Mouse (Mus musculus) MEL (cell line): Measurements from ENCODE around the gene Nr2f1. TPM values are rescaled to one million over a fixed set of nuclear protein-coding genes. Genes with fewer than 3 reads are reported as not detected.

ENCODE experiments used
- DNase-seq: peaks from one replicate; pipeline ENCODE4 v3.0.0; 2011; ENCODE audit warnings: low read depth, low spot score
- H3K27ac ChIP-seq: 2 replicates; pipeline ENCODE4 v1.5.1; 2012; ENCODE audit warnings: low read depth, mild to moderate bottlenecking, control low read depth, low read length, moderate library complexity; ENCODE audit not compliant: control insufficient read depth
- H3K27me3 ChIP-seq, 2 experiments: fragments of 150-350 bp in 1 of 2; sonication (generic) in 1 of 2; 2 replicates each; pipeline ENCODE4 v1.6.1; 2012; ENCODE audit warnings: low read length in 2 of 2, mild to moderate bottlenecking in 2 of 2, improper control_type of control experiment in 1 of 2, moderate library complexity in 1 of 2; ENCODE audit not compliant: insufficient read depth in 2 of 2, control insufficient read depth in 1 of 2
- H3K36me3 ChIP-seq, 2 experiments: 2 replicates each; pipeline ENCODE4 v1.6.1; 2012 to 2014; ENCODE audit warnings: low read length in 2 of 2, improper control_type of control experiment in 1 of 2, inconsistent platforms in 1 of 2, mild to moderate bottlenecking in 1 of 2; ENCODE audit not compliant: insufficient read depth in 2 of 2, control insufficient read depth in 1 of 2
- H3K4me1 ChIP-seq, 2 experiments: fragments of 150-350 bp in 1 of 2; sonication (generic) in 1 of 2; 2 replicates each; pipeline ENCODE4 v1.6.1; 2012; ENCODE audit warnings: low read length in 2 of 2, improper control_type of control experiment in 1 of 2, mild to moderate bottlenecking in 1 of 2; ENCODE audit not compliant: insufficient read depth in 2 of 2, control insufficient read depth in 1 of 2
- H3K4me3 ChIP-seq, 2 experiments: fragments of 150-350 bp in 1 of 2; sonication (generic) in 1 of 2; 2 replicates each; pipeline ENCODE4 v1.5.1; 2012; ENCODE audit warnings: low read depth in 2 of 2, low read length in 2 of 2, mild to moderate bottlenecking in 2 of 2, moderate library complexity in 2 of 2, control low read depth in 1 of 2, improper control_type of control experiment in 1 of 2; ENCODE audit not compliant: control insufficient read depth in 1 of 2, insufficient read depth in 1 of 2
- H3K79me2 ChIP-seq: 2 replicates; pipeline ENCODE4 v1.6.1; 2012; ENCODE audit warnings: mild to moderate bottlenecking, low read length, moderate library complexity; ENCODE audit not compliant: control insufficient read depth, poor library complexity, insufficient read depth
- H3K9ac ChIP-seq: 2 replicates; pipeline ENCODE4 v1.6.1; 2012; ENCODE audit warnings: low read depth, mild to moderate bottlenecking, control low read depth, low read length, moderate library complexity; ENCODE audit not compliant: control insufficient read depth, poor library complexity, severe bottlenecking
- H3K9me3 ChIP-seq: fragments of 150-350 bp; sonication (generic); replicated peaks from 2 replicates; pipeline ENCODE4 v1.6.1; 2012; ENCODE audit warnings: mild to moderate bottlenecking, low read length, improper control_type of control experiment, moderate library complexity; ENCODE audit not compliant: insufficient read depth
- ELF1 ChIP-seq: IDR thresholded peaks from 2 replicates; pipeline ENCODE4 v1.6.1; 2014; ENCODE audit warnings: low read depth, mild to moderate bottlenecking, inconsistent platforms, low read length, improper control_type of control experiment, moderate library complexity
- GABPA ChIP-seq: IDR thresholded peaks from 2 replicates; pipeline ENCODE4 v1.6.1; 2012; ENCODE audit warnings: low read depth, mild to moderate bottlenecking, inconsistent platforms, low read length, improper control_type of control experiment, moderate library complexity
- KAT2A ChIP-seq: conservative IDR thresholded peaks from 2 replicates; pipeline ENCODE4 v1.6.1; 2012; ENCODE audit warnings: low read depth, low read length, improper control_type of control experiment, inconsistent platforms
- MAFK ChIP-seq: IDR thresholded peaks from 2 replicates; pipeline ENCODE4 v1.6.1; 2011; ENCODE audit warnings: low read depth, mild to moderate bottlenecking, low read length, improper control_type of control experiment, borderline replicate concordance
- MAZ ChIP-seq: IDR thresholded peaks from 2 replicates; pipeline ENCODE4 v1.6.1; 2012; ENCODE audit warnings: low read depth, mild to moderate bottlenecking, inconsistent platforms, low read length, improper control_type of control experiment
- MXI1 ChIP-seq: IDR thresholded peaks from 2 replicates; pipeline ENCODE4 v1.6.1; 2011; ENCODE audit warnings: mild to moderate bottlenecking, low read depth, low read length, improper control_type of control experiment
- MYB ChIP-seq: IDR thresholded peaks from 2 replicates; pipeline ENCODE4 v1.6.1; 2011; ENCODE audit warnings: mild to moderate bottlenecking, low read depth, low read length, improper control_type of control experiment
- NELFE ChIP-seq: IDR thresholded peaks from 2 replicates; pipeline ENCODE4 v1.6.1; 2011; ENCODE audit warnings: low read depth, low read length, improper control_type of control experiment
- RCOR1 ChIP-seq: IDR thresholded peaks from 2 replicates; pipeline ENCODE4 v1.6.1; 2012; ENCODE audit warnings: low read depth, mild to moderate bottlenecking, inconsistent platforms, low read length, improper control_type of control experiment
- SIN3A ChIP-seq: IDR thresholded peaks from 2 replicates; pipeline ENCODE4 v1.6.1; 2012; ENCODE audit warnings: low read length, improper control_type of control experiment, inconsistent platforms
- ZKSCAN1 ChIP-seq: IDR thresholded peaks from 2 replicates; pipeline ENCODE4 v1.6.1; 2012; ENCODE audit warnings: low read depth, mild to moderate bottlenecking, inconsistent platforms, low read length, improper control_type of control experiment, moderate library complexity
- polyA plus RNA-seq, 2 experiments: library from polyadenylated mRNA; stranded (reverse) in 1 of 2; unstranded in 1 of 2; fragments of >175 nt in 1 of 2; fragments of >200 nt in 1 of 2; gene quantifications; 2 replicates each; pipeline versions ENCODE4 v1.2.1 to v1.2.4; 2012; ENCODE audit warnings: low replicate concordance in 2 of 2, low read depth in 1 of 2; ENCODE audit not compliant: insufficient read length in 2 of 2, insufficient read depth in 1 of 2, missing spikeins in 1 of 2
- total RNA-seq: library from RNA; depleted of rRNA; stranded (reverse); fragments of 300-350 nt; gene quantifications from 2 replicates; pipeline ENCODE4 v1.2.3, GENCODE M21; 2012; rRNA removed

The Nr2f1 gene
- total and polyA plus RNA-seq, 3 experiments, result 9.9 to 27.1 TPM; not detected in 1

DNA sequence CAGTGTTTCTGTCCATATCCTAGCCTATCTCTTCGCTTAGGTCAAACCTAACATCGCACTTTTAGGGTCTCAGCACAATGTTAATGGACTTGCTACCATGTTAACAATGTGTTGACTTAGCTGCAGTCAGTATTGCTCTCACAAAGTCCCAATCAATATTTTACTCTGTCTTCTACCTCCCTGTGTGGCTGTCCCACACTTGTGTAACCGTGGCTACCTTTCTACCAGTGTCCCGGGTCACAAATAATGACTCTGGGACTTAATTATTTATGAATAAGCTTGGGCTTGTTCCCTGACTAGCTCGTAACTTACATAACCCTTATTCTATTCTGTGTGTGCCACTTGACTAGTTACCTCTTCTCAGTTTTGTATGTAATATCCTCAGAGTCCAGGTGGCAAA is 42.1 kb downstream of the Nr2f1 start:
- DNase-seq, result no peak
- Histone ChIP-seq H3K36me3 (no peaks in the 10 kb centered on the region), H3K9ac (no peak overlapping the region), H3K27ac (no peak overlapping the region), H3K4me1 (no peaks in the 10 kb centered on the region)
- TF ChIP-seq ELF1, result no peak
- TF ChIP-seq NELFE, result no peak
- no peak for TF ChIP-seq MAFK
- no peak for TF ChIP-seq KAT2A
- no peak for TF ChIP-seq MXI1
- TF ChIP-seq GABPA, result no peak
- no peak for TF ChIP-seq MYB
- TF ChIP-seq SIN3A, result no peak
- TF ChIP-seq ZKSCAN1, result no peak
- TF ChIP-seq MAZ, result no peak
- TF ChIP-seq RCOR1, result no peak
- TF ChIP-seq, all 39 proteins: peak for 0
- H3K4me3 ChIP-seq, result no peak overlapping the region
- H3K79me2 ChIP-seq, result no peaks in the 10 kb centered on the region
- H3K27me3 ChIP-seq, result no peaks in the 10 kb centered on the region
- H3K9me3 ChIP-seq, result no peaks in the 10 kb centered on the region

Other genes starting within 250 kb of the Nr2f1 start
- gene Pou5f2, start 174.9 kb downstream of the Nr2f1 start, total RNA-seq, result 0.35 and 0.46 TPM in 2 replicates
- under 1 TPM in 1 of 2 experiments, not detected in 1; 0.10 TPM for gene Pou5f2, start 174.9 kb downstream of the Nr2f1 start, polyA plus RNA-seq